Mouse (Mus musculus) sigmoid colon, adult 10 weeks (tissue): ENCODE data around the gene 4932429P05Rik. TPM values are rescaled to one million over a fixed set of nuclear protein-coding genes. Genes with fewer than 3 reads are reported as not detected.

Experiments
- polyA plus RNA-seq: library from polyadenylated mRNA; stranded (reverse); fragments of 350-450 nt; fragmentation: Illumina TruSeq; extraction: RNeasy Lipid Tissue Mini Kit (QIAGEN cat#74804); gene quantifications from one replicate; pipeline ENCODE4 v1.2.3, GENCODE M21; 2014; ENCODE audit warnings: low read depth, low replicate concordance

4932429P05Rik gene
- polyA plus RNA-seq: not detected

DNA sequence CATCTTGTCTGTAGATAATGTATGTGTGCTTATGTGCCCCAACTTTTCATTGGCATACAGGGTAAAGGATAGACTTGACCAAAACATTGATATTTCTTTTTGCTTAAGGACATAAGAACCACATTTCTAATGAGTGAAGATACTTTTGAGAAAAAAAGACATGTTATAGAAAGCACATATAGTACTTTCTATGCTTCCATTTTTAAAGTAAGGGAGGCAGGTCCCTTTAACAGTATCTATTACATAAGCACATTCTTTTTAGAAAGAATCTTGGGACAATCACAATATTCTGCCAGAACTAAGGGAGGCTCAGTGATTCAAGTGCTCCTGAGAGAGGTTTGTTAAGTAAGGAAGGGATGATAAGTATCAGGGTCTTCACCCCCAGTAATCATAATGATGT lies at the start of gene 4932429P05Rik:
Gene 4932429P05Rik, plus strand, starts transcription at position 301 of the 400 bp plus-strand sequence.

Other genes with a start within 250 kb of the 4932429P05Rik start
- gene 4930415L06Rik, start 180.6 kb downstream of the 4932429P05Rik start, polyA plus RNA-seq: not detected